Mouse (Mus musculus) G1E (cell line): ENCODE results near the gene Ptpa. TPM values are rescaled to one million over a fixed set of nuclear protein-coding genes. Genes with fewer than 3 reads are reported as not detected.
A peak's percentile ranks its signal among the peaks of the same experiment; 100 is the strongest.
"Not testable (repeated sequence)": the region's sequence is repeated elsewhere in the genome, so short reads cannot be mapped to it uniquely, and the experiment has no call there.

Experiments
- ATAC-seq: 2 replicates; pipeline ENCODE4 v1.8.0; 2016; ENCODE audit warnings: mild to moderate bottlenecking; ENCODE audit not compliant: insufficient number of reproducible peaks, poor library complexity, low FRiP score, severe bottlenecking; ENCODE audit errors: extremely low read depth
- DNase-seq: peaks from one replicate; pipeline ENCODE4 v3.0.0; 2012; ENCODE audit warnings: low spot score
- H3K27me3 ChIP-seq: 2 replicates; pipeline ENCODE4 v1.6.1; 2012; ENCODE audit warnings: mild to moderate bottlenecking, low read length, inconsistent platforms; ENCODE audit not compliant: insufficient read depth
- H3K36me3 ChIP-seq: replicated peaks from 2 replicates; pipeline ENCODE3; 2012; ENCODE audit warnings: mild to moderate bottlenecking, inconsistent platforms
- H3K4me1 ChIP-seq: 2 replicates; pipeline ENCODE4 v1.6.1; 2012; ENCODE audit warnings: low read depth, low read length, inconsistent platforms, mixed read lengths; ENCODE audit not compliant: insufficient read depth
- H3K4me3 ChIP-seq: 2 replicates; pipeline ENCODE4 v1.5.1; 2012; ENCODE audit warnings: low read depth, mild to moderate bottlenecking, inconsistent platforms, low read length, moderate library complexity, mixed read lengths
- H3K9me3 ChIP-seq: replicated peaks from 2 replicates; pipeline ENCODE4 v1.6.1; 2012; ENCODE audit warnings: inconsistent platforms
- CTCF ChIP-seq: IDR thresholded peaks from 2 replicates; pipeline ENCODE4 v1.5.1; 2012; ENCODE audit warnings: low read depth, low read length, inconsistent platforms, mixed read lengths
- GATA1 ChIP-seq: IDR thresholded peaks from 2 replicates; pipeline ENCODE4 v1.6.1; 2012; ENCODE audit warnings: borderline replicate concordance, low read length, inconsistent platforms, mixed read lengths
- GATA2 ChIP-seq: IDR thresholded peaks from 2 replicates; pipeline ENCODE4 v1.6.1; 2012; ENCODE audit warnings: low read depth, low read length, inconsistent platforms, borderline replicate concordance
- POLR2AphosphoS5 ChIP-seq: IDR thresholded peaks from 2 replicates; pipeline ENCODE4 v1.6.1; 2012; ENCODE audit warnings: low read depth, low read length, inconsistent platforms; ENCODE audit not compliant: insufficient replicate concordance
- TAL1 ChIP-seq: conservative IDR thresholded peaks from 2 replicates; pipeline ENCODE4 v1.6.1; 2012; ENCODE audit warnings: low read depth, low read length, inconsistent platforms, mixed read lengths
- polyA plus RNA-seq: library from polyadenylated mRNA; stranded (reverse); fragments of >175 nt; gene quantifications from 2 replicates; pipeline ENCODE4 v1.2.3, GENCODE M21; 2012
- total RNA-seq, 2 experiments: library from RNA; stranded (forward) in 1 of 2; stranded (reverse) in 1 of 2; fragments of 200-1000 nt in 1 of 2; fragments of >200 nt in 1 of 2; fragmentation: Nextera tagmentation in 1 of 2; gene quantifications; 2 replicates each; pipeline ENCODE4 v1.2.3; 2014 to 2017

Gene Ptpa
- total and polyA plus RNA-seq, 3 experiments = 81.5 to 583 (median 106) TPM

DNA sequence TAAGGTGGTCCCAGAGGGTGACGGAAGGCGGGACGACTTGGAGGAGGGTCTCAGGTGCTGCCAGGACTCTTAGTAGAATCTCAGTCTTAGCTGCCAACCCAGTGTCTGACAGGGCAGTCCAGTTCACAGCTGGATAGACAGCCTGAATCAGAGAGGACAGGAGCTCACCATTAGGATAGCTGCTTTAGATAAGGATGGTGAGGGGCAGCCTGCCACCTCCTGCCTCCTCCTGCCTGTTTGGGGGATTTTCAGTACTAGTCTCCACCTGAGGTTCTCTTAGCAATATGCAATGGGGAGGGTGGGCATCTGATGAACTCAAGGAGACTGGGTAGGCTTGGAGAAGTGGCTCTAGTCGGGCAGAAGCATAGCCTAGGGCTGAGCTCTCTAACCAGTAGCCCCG lies 1.2 kb upstream of the Ptpa start:
- Histone ChIP-seq H3K27me3 (no peaks in the 10 kb centered on the region), H3K4me1 (peaks cover 49% of the 10 kb centered on the region), H3K9me3 (no peaks in the 10 kb centered on the region), H3K36me3 (peaks cover 60% of the 10 kb centered on the region), H3K4me3 (peak overlapping the region; percentile 89)
- TF ChIP-seq POLR2AphosphoS5 (no peak), TAL1 (no peak), GATA2 (no peak), GATA1 (no peak), CTCF (no peak)
- DNase-seq = no peak
- no peak for ATAC-seq

DNA sequence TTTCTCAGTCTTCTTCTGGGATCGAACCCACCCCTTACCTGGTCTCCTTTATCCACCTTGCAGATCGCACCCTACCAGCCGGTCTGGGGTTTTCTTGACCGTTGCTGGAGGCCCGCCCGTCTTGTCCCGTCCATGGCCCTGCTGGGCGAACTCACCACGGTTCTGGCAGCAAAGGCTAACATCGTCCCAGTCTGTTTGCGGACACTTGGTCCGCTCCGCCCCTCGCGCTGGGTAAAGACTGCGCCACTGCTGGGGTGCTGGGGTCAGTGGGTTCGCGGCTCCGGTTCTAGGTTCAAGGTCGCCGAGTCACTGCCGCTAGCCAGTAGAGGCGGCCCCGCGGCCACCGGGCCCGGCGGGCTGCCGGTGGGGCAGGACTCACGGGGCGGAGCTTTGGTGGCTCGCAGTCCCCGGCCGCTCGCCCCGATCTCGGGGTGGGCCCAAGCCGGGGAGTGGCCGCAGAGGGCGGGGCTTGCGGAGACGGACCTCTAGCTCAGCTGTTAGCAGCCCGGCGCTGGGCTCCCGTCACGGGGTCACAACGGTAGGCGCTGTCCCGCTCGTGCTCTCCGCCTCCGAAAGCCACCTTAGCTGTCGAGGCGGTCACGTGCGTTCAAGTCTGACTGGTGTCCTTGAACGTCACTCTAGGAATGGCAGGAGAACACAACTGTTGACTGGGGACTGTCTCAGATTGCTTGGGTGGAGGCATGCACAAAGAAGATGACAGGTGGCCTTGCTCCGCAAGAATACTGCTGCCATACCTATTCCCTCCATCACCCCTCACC lies 493 bp upstream of the Ptpa start, which contains the start of gene Crat:
Crat (minus strand) TSS at position 657 of the 779 bp plus-strand sequence.
- Histone ChIP-seq H3K27me3 (no peaks in the 10 kb centered on the region), H3K9me3 (no peaks in the 10 kb centered on the region), H3K4me1 (peaks cover 55% of the 10 kb centered on the region), H3K4me3 (peak within 1 kb of the TSS; percentile 89), H3K36me3 (peaks cover 57% of the 10 kb centered on the region)
- TF ChIP-seq POLR2AphosphoS5 = no peak
- DNase-seq (peak; percentile 76), ATAC-seq (peak; percentile 71)

DNA sequence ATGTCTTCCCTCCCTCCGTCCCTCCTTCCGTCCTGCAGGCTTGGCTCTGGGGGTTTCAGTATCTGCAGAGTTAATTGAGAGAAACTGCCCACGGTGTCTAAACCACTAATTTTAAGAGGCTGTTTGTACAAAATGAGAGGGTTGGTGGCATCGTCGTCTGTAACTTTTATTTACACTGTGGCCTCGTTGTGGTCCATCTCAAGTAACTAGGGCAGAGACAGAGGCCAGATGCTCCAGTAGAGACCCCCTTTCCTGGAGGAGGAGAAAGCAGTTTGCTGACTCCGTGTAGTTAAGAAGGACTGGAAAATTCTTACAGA lies 768 bp downstream of the Ptpa start:
- TF ChIP-seq TAL1 (no peak), GATA1 (no peak), POLR2AphosphoS5 (no peak), CTCF (no peak), GATA2 (no peak)
- ATAC-seq (no peak), DNase-seq (no peak)
- Histone ChIP-seq H3K4me3 (peak overlapping the region; percentile 89), H3K27me3 (no peaks in the 10 kb centered on the region), H3K36me3 (peaks cover 58% of the 10 kb centered on the region), H3K4me1 (peaks cover 67% of the 10 kb centered on the region), H3K9me3 (no peaks in the 10 kb centered on the region)

DNA sequence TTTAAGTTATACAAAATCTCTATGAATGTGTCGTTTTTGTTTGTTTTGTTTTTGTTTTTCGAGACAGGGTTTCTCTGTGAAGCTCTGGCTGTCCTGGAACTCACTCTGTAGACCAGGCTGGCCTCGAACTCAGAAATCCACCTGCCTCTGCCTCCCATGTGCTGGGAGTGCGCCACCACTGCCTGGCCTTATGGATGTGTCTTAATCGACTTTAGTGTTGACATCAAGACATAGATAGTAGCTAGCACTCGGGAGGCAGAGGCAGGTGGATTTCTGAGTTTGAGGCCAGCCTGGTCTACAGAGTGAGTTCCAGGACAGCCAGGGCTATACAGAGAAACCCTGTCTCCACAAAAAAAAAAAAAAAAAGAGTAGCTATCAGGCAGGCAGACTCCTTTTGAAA lies 1.3 kb downstream of the Ptpa start:
- not testable (repeated sequence) for H3K9me3 ChIP-seq, DNase-seq, H3K27me3 ChIP-seq, ATAC-seq
- peaks cover 71% of the 10 kb centered on the region for H3K4me1 ChIP-seq
- H3K4me3 ChIP-seq = peak overlapping the region; percentile 48; the same call in 1 of the 2 replicates
- H3K36me3 ChIP-seq = peaks cover 58% of the 10 kb centered on the region

DNA sequence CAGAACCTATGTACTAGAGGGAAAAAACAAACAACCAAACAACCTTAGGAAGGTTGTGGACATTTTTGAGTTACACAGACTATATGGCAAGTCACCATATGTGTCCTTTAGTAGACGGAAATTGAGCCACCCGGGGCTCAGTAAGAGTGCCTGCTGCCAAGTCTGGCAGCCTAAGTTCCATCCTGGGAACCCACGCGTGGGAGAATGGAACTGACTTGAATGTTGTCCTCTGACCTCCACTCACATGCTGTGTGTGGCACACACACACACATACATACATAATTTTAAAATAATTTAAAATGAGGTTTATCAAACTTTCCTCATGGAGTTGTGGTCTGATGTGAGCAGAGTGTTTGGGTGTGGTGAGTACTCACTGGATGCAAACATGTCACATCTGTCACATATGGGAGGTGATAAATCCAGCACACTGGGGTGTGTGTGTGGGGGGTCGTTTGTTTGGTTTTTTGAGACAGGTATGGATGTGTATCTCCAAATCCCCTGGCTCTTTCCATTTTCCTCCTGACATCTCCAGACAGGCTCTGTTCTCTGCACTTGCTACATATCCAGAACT lies 1.8 kb downstream of the Ptpa start:
- no peaks in the 10 kb centered on the region for H3K27me3 ChIP-seq
- ATAC-seq = peak; percentile 50; the same call in 1 of the 2 replicates
- TF ChIP-seq TAL1 (peak; percentile 52), POLR2AphosphoS5 (no peak)
- H3K4me3 ChIP-seq = peak overlapping the region; percentile 69; the same call in 1 of the 2 replicates
- DNase-seq = peak; percentile 39
- peaks cover 57% of the 10 kb centered on the region for H3K36me3 ChIP-seq
- no peaks in the 10 kb centered on the region for H3K9me3 ChIP-seq
- H3K4me1 ChIP-seq = peaks cover 71% of the 10 kb centered on the region

DNA sequence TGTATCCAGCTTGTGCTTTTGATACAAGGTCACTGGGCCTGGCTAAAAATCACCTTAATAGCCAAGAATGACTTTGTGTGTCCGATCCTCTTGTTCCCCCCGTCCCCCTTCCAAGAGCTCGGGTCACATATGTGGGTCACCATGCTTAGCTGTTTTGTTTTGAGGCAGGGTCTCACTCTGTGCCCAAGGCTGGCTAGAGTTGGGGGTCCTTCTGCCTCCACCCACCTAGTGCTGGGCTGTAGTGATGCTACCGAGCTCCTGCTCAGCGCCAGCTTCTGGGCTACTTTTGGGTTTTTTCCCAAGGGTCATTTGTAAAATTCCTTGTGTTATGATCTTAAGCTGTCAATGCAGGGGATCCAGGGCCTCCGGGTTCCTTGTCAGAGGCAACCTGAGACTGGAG lies 2.4 kb downstream of the Ptpa start:
- Histone ChIP-seq H3K4me1 (peaks cover 69% of the 10 kb centered on the region), H3K9me3 (no peaks in the 10 kb centered on the region), H3K36me3 (peaks cover 54% of the 10 kb centered on the region), H3K27me3 (no peaks in the 10 kb centered on the region), H3K4me3 (peak overlapping the region; percentile 69; the same call in 1 of the 2 replicates)
- no peak for DNase-seq
- no peak for ATAC-seq
- no peak for TF ChIP-seq TAL1
- TF ChIP-seq GATA1 = no peak
- no peak for TF ChIP-seq CTCF

DNA sequence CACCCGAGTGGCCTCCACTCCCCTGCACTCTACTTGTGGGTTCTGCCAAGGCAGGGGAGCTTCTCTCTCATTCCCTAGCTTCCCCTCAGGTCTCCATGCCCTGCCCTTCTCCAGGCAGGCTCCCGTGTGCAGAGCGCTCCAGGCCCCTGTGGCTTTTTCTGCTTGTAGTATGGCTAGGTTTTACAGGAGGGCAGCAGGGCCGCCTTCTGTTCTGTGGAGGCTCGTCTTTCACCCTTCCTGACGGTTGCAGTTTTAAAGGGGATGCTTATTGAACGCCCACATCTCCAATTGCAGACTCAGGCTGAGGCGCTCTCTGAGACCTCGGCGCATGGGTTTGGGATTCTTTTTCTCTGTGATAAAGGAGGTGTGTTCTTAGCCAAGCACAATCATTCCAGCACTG lies 3.3 kb downstream of the Ptpa start:
- no peak for DNase-seq
- H3K36me3 ChIP-seq = peaks cover 53% of the 10 kb centered on the region
- no peaks in the 10 kb centered on the region for H3K9me3 ChIP-seq
- TF ChIP-seq GATA2 = no peak
- no peak for TF ChIP-seq POLR2AphosphoS5
- ATAC-seq = no peak
- peaks cover 68% of the 10 kb centered on the region for H3K4me1 ChIP-seq
- H3K4me3 ChIP-seq = peak overlapping the region; percentile 69; the same call in 1 of the 2 replicates
- H3K27me3 ChIP-seq = no peaks in the 10 kb centered on the region
